Mouse (Mus musculus) inflammation-experienced regulatory T-cells, adult 6 months (primary cell): ENCODE data around the gene Mff. TPM values are rescaled to one million over a fixed set of nuclear protein-coding genes. Genes with fewer than 3 reads are reported as not detected.

ENCODE experiments used
- ATAC-seq: one replicate; pipeline ENCODE4 v1.8.0; 2017
- polyA plus RNA-seq, 3 experiments: library from polyadenylated mRNA; unstranded; fragments of 100-300 nt; shearing (Covaris generic); gene quantifications; one replicate each; pipeline ENCODE4 v1.2.1; 2017

Gene Mff
- polyA plus RNA-seq, 3 experiments from 2014 or later, result 83.4 to 108 (median 89.5) TPM

- no peak for ATAC-seq
These were observed 47.7 kb downstream of the Mff start for GRCm38 (mm10) chr1:82772428-82772827.

DNA sequence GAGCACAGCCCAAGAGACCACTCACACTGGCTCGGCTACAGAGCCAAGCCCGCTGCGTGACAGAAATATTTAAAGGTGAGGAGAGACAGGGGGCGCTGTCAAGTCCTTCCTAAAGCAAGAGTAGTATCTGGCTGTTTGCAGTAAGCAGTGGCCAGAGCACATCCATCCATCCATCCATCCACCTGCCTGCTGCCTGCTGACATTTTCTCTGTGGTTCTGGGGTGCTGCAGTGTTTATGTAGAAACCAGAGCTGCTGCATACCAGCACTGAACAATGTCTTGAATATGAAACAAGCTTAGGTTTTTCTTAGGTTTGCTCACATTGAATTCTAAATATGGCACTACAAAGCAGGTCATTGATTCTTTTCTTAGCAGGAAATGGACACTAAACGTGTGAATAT is 48.5 kb downstream of the Mff start:
- no peak for ATAC-seq

DNA sequence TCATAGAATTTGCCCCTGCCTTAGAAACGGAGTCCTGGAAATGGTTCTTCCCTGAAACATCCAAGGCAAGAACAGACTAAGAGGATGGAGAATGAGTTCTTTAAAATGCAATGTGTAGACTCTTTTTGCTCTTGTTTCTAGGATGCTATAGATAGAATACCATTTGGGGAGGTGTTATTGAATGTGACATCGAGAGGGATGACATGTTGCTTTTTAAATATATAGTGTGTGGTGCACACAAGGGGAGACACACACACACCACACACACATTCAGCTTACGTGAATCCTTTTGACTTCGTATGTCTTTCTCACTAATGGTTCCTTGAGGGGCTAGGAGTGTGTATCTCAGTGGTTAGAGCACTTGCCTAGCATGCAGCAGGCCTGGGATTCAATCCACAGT is 50.6 kb downstream of the Mff start:
- ATAC-seq, result no peak

- no peak for ATAC-seq
These were observed 54.8 kb downstream of the Mff start for GRCm38 (mm10) chr1:82779388-82779966.

DNA sequence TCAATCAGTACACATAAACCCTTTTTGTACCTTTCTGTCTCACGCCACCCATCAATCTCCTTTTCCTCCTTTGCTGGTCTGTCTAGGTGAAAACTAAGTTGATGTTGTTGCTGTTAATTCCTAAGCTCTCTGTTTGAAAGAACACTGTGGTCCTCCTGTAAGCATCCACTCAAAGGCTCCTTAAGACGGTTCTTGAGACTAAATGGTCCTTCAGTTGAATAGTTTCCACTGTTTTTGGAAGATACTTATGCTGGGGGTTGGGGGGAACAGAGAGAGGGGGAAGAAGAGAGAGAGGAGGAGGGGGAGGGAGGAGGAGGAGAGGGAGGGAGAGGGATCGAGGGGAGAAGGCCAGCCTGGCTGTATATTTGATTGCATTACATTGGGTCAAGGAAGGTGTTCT is 58.9 kb downstream of the Mff start:
- ATAC-seq, result no peak

- ATAC-seq, result no peak
These were observed 60.9 kb downstream of the Mff start for GRCm38 (mm10) chr1:82785546-82785945.

DNA sequence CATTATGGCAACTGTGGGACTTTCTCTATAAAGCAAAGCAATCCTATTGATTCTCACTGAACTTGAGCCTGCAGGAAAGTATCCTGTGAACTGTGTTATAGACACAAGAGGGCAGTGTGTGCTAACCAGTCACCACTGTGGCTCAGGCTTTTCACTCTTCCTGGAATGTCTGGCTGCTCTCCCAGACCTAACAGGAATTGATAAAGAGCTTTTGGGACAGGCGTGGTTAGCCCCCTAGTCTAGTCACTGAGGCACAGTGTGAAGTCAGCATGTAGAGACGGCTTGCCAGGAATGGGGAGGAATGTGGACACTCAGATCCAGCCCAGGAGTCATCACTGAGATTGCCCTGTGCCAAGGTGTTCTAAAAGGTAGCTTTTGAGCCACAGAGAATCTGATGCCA is 62.7 kb downstream of the Mff start:
- ATAC-seq, result peak; percentile 88

- ATAC-seq, result no peak
These were observed 63.4 kb downstream of the Mff start for GRCm38 (mm10) chr1:82788070-82788469.

- ATAC-seq, result no peak
These were observed 66.4 kb downstream of the Mff start for GRCm38 (mm10) chr1:82791105-82791504.

- ATAC-seq, result no peak
These were observed 67.5 kb downstream of the Mff start for GRCm38 (mm10) chr1:82792238-82792637.

GRCm38 (mm10) chr1:82793110-82793509 is 68.4 kb downstream of the Mff start:
- no peak for ATAC-seq

DNA sequence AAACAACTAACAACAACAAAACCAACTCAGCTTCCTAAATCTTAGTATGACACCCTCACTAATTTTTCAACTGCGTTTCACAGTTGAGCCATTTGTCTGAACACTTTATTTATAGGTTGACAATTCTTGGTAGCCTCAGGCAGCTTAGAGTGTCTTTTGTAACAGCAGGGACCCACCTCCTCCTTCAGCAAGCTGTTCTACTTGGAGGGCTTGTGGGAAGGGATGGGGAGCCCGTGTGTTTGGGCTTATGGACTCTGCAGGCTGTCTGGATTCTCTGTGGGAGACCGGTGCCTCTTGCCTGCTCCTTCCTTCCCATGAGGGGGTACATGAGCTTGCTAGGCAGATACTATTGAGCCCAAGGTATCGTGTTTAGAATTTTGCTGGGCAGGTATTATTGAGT is 69.3 kb downstream of the Mff start:
- ATAC-seq, result no peak

DNA sequence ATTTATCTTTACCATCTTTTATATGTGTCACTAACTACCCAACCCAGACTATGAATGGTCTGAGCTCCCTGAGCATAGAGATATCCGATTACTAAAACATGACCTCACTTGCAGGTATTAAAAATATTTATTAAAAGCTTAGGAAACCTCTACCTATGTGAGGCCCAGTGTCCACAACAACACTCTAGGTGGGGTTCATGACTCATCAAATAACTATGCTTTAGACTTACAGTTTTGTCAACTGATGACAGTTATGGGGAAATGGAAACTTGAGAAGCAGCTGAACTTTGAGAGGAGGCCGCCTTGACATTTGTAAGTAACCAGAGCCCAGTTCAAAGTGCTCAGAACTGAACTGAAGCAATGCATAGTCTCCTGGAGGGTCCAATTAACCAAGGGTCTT is 70.5 kb downstream of the Mff start:
- peak; percentile 64 for ATAC-seq

DNA sequence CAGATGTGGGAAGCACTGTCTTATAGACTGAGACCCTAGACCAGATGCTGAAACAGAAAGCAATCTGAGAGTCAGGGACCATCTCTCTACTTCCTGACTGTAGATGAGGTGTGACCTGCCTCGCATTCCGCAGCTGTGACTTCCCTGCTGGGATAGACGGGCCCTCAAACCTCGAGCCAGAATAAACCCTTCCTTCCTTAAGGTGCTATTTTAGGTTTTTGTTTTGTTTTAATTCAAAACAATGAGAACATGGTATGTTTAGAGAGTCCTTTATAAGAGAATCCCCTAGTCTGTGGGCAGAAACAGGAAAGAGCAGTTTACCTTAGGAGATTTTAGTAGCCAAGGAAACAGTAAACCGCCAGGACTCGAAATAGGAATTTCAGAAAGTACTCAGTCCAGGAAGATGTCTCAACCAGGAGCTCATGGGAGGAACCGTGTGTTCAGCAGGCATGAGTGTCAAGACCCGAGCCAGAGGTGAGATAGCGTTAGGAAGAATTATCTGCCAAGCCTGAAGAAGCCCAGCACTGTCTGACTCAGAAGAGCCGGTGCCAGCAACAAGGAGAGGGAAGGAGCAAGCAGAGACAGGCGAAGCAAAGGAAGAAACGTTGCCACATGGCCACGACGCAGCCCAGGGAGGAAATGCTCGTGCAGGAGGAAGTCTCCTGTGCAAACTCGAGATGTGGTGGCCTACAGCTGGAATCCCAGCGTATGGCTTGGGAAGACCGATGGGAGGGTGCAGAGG is 71.2 kb downstream of the Mff start:
- peak; percentile 72 for ATAC-seq

DNA sequence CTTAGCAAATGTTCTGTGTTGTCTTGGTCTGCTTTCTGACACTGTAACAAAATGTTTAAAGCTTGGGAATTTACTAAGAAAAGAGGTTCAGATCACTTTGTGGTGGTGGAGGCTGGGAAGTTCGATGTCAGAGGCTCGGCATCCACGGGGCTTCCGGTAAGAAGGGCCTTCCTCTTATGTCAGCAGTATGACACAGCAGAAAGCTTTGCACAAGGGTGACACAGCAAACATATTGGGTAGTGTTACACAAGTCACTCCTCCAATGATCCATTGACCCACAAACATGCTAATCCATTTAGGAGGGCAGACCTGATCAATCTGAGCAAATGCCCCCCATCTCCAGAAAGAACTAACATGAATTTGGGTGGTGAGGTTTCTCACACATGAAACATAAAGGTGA is 72.4 kb downstream of the Mff start:
- no peak for ATAC-seq

- no peak for ATAC-seq
These were observed 73.6 kb downstream of the Mff start for GRCm38 (mm10) chr1:82798304-82798703.

DNA sequence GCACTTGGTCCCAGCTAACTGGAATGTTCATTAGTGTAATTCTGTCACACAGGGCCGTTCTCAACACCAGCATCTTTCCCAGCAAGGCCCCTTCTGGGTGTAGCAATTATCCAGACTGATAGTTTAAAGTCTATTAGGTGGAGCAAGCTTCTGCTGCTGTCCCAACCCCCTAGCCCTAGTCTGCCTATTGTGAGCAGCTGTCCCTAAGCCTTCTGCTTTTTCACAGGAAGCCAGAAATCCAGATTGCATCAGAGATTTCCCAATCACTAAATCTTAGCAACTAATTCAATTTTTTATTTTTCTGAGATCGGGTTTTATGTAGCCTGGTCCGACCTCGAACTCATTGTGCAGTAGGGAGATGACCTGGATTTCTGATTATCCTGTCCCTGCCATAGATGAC is 74.2 kb downstream of the Mff start:
- ATAC-seq, result no peak

DNA sequence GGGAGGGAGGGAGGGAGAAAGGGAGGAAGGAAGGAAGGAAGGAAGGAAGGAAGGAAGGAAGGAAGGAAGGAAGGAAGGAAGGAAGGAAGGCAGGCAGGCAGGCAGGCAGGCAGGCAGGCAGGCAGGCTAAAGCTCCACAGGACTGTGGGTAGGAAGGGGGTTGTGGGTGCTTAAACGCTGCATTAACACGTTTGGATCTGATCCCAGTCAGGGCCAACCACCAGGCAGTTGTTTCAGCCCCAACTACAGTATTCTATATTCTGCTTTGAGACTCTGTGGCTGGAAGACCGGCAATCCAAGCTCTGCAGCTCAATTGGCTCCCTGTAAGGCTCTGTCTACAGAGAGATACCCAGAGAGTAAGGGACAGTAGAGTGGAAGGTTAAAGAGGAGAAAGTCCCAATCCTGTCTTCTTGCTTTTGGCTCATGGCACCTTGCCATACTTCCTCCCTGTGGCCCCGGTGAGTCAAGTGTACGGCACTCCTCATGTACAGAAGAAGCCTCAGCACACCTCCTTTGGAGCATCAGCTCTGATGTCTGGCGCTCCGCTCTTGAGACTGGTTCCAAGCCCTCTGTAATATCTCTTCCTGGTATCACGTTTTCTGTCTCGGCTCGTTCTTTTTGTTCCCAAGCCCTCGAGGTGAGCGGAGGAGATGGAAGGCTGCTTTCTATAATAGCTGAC is 76.6 kb downstream of the Mff start:
- ATAC-seq, result no peak

Other genes with a start within 250 kb of the Mff start
- gene Col4a4, start 138.0 kb upstream of the Mff start, polyA plus RNA-seq, result under 1 TPM; 0.05 to 0.40 (median 0.33) TPM
- gene Col4a3, start 138.0 kb upstream of the Mff start, polyA plus RNA-seq, result under 1 TPM in 1 of 3 experiments, not detected in 2; 0.10 TPM
- 1 to 10 TPM in 1 of 3 experiments, under 1 TPM in 1, not detected in 1; 0.40 to 1.1 TPM for gene Tm4sf20, start 43.6 kb downstream of the Mff start, polyA plus RNA-seq
- not detected for gene Gm47791, start 46.4 kb downstream of the Mff start, polyA plus RNA-seq
- gene Agfg1, start 114.6 kb downstream of the Mff start, polyA plus RNA-seq, result 10 to 100 TPM; 32.2 to 33.2 (median 32.6) TPM
- 1 to 10 TPM in 2 of 3 experiments, under 1 TPM in 1; 0.60 to 2.2 (median 1.1) TPM for gene A030005L19Rik, start 188.4 kb downstream of the Mff start, polyA plus RNA-seq
- gene A030014E15Rik, start 200.0 kb downstream of the Mff start, polyA plus RNA-seq, result not detected
- gene Gm6217, start 206.5 kb downstream of the Mff start, polyA plus RNA-seq, result not detected
- gene A030003K21Rik, start 218.5 kb downstream of the Mff start, polyA plus RNA-seq, result not detected
- gene Gm7544, start 231.1 kb downstream of the Mff start, polyA plus RNA-seq, result not detected
- not detected for gene Gm47955, start 235.4 kb downstream of the Mff start, polyA plus RNA-seq